Mouse (Mus musculus): Measurements from ENCODE around the gene Jak1.

GRCm38 (mm10) chr4:101312055-101312454 lies 47.0 kb upstream of the Jak1 start:
- TF ChIP-seq POLR2A (IDR thresholded peaks at IDR 0.05; ENCODE audit: borderline replicate concordance, extremely low read depth, insufficient read depth, insufficient read length, poor library complexity, severe bottlenecking) (no peak), CTCF (IDR thresholded peaks at IDR 0.05; ENCODE audit: borderline replicate concordance, extremely low read depth, insufficient read depth, insufficient read length) (no peak)

Data from brain, embryonic 14.5 days (tissue).